ENCODE assay signal across 8 mouse cellular contexts in the genomic region with DNA sequence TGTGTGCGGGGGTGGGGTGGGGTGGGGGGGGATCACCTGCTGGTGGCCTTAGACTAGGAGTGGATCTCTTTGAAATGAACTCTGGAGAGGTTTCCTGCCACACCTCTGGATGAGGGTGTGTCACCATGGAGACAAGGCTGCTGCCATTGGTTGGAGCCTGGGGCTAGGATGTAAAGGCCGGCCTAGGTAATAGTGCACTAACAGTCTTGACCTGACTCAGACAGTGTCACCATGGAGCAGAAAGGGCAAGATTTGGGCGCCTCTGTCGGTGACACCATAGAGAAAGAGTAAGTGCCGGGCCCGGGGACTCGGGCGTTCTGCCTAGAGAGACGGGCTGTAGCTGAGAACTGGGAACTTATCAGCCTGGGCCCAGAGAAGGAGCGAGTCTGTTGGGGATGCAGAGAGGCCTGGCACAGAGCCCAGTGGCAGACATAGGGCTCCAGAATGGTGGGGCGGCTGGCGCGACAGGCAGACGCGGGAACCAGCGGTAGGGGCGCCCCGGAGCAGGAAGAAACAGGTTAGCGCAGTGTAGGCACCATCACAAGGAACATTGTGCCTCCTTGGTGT. TPM values are rescaled to one million over a fixed set of nuclear protein-coding genes. Genes with fewer than 3 reads are reported as not detected.
DNase-seq lines count a peak whose midpoint lies in the region; ATAC-seq and TF ChIP-seq lines count a peak whose summit lies in the region.
"Not testable (repeated sequence)": the region's sequence is repeated elsewhere in the genome, so short reads cannot be mapped to it uniquely, and the experiment has no call there.

TSS of gene Pnp2 (plus strand) at position 51 of the 567 bp plus-strand sequence.

- 7% methylated on average over 19 of the region's 19 CpGs for WGBS in embryonic facial prominence, embryonic 13.5 days
- 4% methylated on average over 19 of the region's 19 CpGs for WGBS in heart, adult 2 months
- 9% methylated on average over 19 of the region's 19 CpGs for WGBS in intestine, embryonic 16.5 days

- not testable (repeated sequence) for H3K27ac ChIP-seq in embryonic facial prominence, embryonic 13.5 days; intestine, embryonic 16.5 days (ENCODE audit: low read length)
- H3K27ac ChIP-seq in heart, adult 2 months, result peak within 1 kb of the TSS; percentile 48

- peak; percentile 74 for ATAC-seq in embryonic facial prominence, embryonic 13.5 days (ENCODE audit: insufficient number of reproducible peaks, insufficient read depth, low FRiP score, low TSS enrichment, low read depth)
- peak; percentile 82 for ATAC-seq in intestine, embryonic 16.5 days

- not testable (repeated sequence) for TF ChIP-seq POLR2A in heart, adult 2 months (IDR thresholded peaks at IDR 0.05; ENCODE audit: insufficient read depth, low read depth, low read length)

- H3K36me3 ChIP-seq in embryonic facial prominence, embryonic 13.5 days; heart, adult 2 months (ENCODE audit: control insufficient read depth, insufficient read depth, low read length); intestine, embryonic 16.5 days (ENCODE audit: control insufficient read depth, insufficient read depth, low read length): not testable (repeated sequence)

- intact Hi-C loops in heart, adult 2 months (cut with DNase I), result loop anchor here (5.0 kb wide), 1 partner anchor 106 kb away; no protein-coding TSS in a partner anchor
- intact Hi-C loops in left cerebral cortex, postnatal 14 days (cut with DNase I), result not testable (repeated sequence)

- H3K4me1 ChIP-seq in embryonic facial prominence, embryonic 13.5 days; heart, adult 2 months (ENCODE audit: control insufficient read depth, insufficient read depth, low read length); intestine, embryonic 16.5 days (ENCODE audit: control insufficient read depth, insufficient read depth, low read length): not testable (repeated sequence)

- H3K4me2 ChIP-seq in embryonic facial prominence, embryonic 13.5 days, result peak within 1 kb of the TSS; percentile 52
- peak within 1 kb of the TSS; percentile 38; the same call in 1 of the 2 replicates for H3K4me2 ChIP-seq in intestine, embryonic 16.5 days (ENCODE audit: low read depth, low read length)

- not testable (repeated sequence) for H3K9ac ChIP-seq in embryonic facial prominence, embryonic 13.5 days; heart, adult 2 months (ENCODE audit: low read depth, low read length)
- 0 out of 2 replicates have a peak within 1 kb of the TSS, but pooled peaks have one; percentile 14 for H3K9ac ChIP-seq in intestine, embryonic 16.5 days (ENCODE audit: low read depth, low read length)

- not testable (repeated sequence) for H3K79me2 ChIP-seq in heart, adult 2 months (replicated peaks; ENCODE audit: control insufficient read depth, insufficient read depth, low read length)

- TF ChIP-seq CTCF in heart, adult 2 months (IDR thresholded peaks at IDR 0.05), result peak; percentile 43

- DNase-seq in adrenal gland, adult 2 months, result peak; percentile 70
- peak; percentile 72 to 74 for DNase-seq in heart, adult 2 months
- DNase-seq in left cerebral cortex, postnatal 14 days (ENCODE audit: low spot score in 2 of 2), result peak; percentile 56 to 63
- DNase-seq in lung, postnatal 4 days, result peak; percentile 75 to 77
- DNase-seq in ovary, postnatal 36 days (ENCODE audit: low spot score), result peak; percentile 61
- DNase-seq in thymus, postnatal 14 days, result peak; percentile 77

- H3K4me3 ChIP-seq in embryonic facial prominence, embryonic 13.5 days, result peak within 1 kb of the TSS; percentile 23
- H3K4me3 ChIP-seq in heart, adult 2 months, result peak within 1 kb of the TSS; percentile 31; the same call in 1 of the 2 replicates
- H3K4me3 ChIP-seq in intestine, embryonic 16.5 days (ENCODE audit: low read length), result peak within 1 kb of the TSS; percentile 14

- not testable (repeated sequence) for H3K9me3 ChIP-seq in embryonic facial prominence, embryonic 13.5 days; intestine, embryonic 16.5 days (ENCODE audit: control insufficient read depth, low read length)

- not testable (repeated sequence) for H3K27me3 ChIP-seq in embryonic facial prominence, embryonic 13.5 days; heart, adult 2 months (ENCODE audit: control insufficient read depth, insufficient read depth, low read length); intestine, embryonic 16.5 days (replicated peaks; ENCODE audit: control insufficient read depth, insufficient read depth, low read length)

- not testable (repeated sequence) for TF ChIP-seq EP300 in heart, adult 2 months (IDR thresholded peaks at IDR 0.05; ENCODE audit: insufficient read depth, low read depth, low read length)

RNA-seq across cellular contexts. Expression of gene Pnp2, which starts in this region (rescaled TPM):
- 1 to 10 TPM; 1.5 to 2.5 TPM for total RNA-seq in adrenal gland, adult 2 months (2021)
- 0.37 and 0.49 TPM in 2 replicates for polyA plus RNA-seq in adrenal gland, adult 2 months (2012; rRNA removed)
- polyA plus RNA-seq in embryonic facial prominence, embryonic 13.5 days (2015; fragmentation: Nextera tagmentation; extraction: Ambion mirVana), result 0.39 and 0.65 TPM in 2 replicates
- total RNA-seq in heart, adult 2 months (2021), result under 1 TPM; 0.52 to 0.75 TPM
- 0.53 and 1.1 TPM in 2 replicates for polyA plus RNA-seq in heart, adult 2 months (2012; rRNA removed)
- polyA plus RNA-seq in intestine, embryonic 16.5 days (2015; fragmentation: Nextera tagmentation; extraction: Ambion mirVana), result 3.7 and 5.3 TPM in 2 replicates
- total RNA-seq in left cerebral cortex, postnatal 14 days (2021), result 1 to 10 TPM in 1 of 2 experiments, under 1 TPM in 1; 0.68 to 1.5 TPM

Comparison
In these comparisons a context has a peak if more than half of its experiments do, and no peak if none do; other contexts are left out.
1. Peak in ATAC-seq, H3K4me3 ChIP-seq and H3K4me2 ChIP-seq in embryonic facial prominence, embryonic 13.5 days; RNA of the gene not detected or under 1 TPM.